Mouse (Mus musculus) ES-E14 (cell line): ENCODE data around the gene Il21. TPM values are rescaled to one million over a fixed set of nuclear protein-coding genes. Genes with fewer than 3 reads are reported as not detected.
A peak's percentile ranks its signal among the peaks of the same experiment; 100 is the strongest.

ENCODE experiments used
- DNase-seq: peaks from one replicate; pipeline ENCODE4 v3.0.0-alpha.2; 2013; ENCODE audit warnings: low read depth, low spot score
- H3K27ac ChIP-seq: 2 replicates; pipeline ENCODE4 v1.5.1; 2012; ENCODE audit warnings: low read depth, mild to moderate bottlenecking, low read length, moderate library complexity, mixed read lengths; ENCODE audit not compliant: poor library complexity, insufficient read depth, severe bottlenecking
- H3K36me3 ChIP-seq: 2 replicates; pipeline ENCODE4 v1.6.1; 2012; ENCODE audit warnings: mild to moderate bottlenecking, low read length, moderate library complexity, mixed read lengths; ENCODE audit not compliant: control insufficient read depth, poor library complexity, insufficient read depth, severe bottlenecking
- H3K4me1 ChIP-seq, 2 experiments: fragments of 150-350 bp in 1 of 2; sonication (generic) in 1 of 2; 2 replicates each; pipeline ENCODE4 v1.6.1; 2012; ENCODE audit warnings: low read length in 2 of 2, mild to moderate bottlenecking in 1 of 2, mixed read lengths in 1 of 2; ENCODE audit not compliant: control insufficient read depth in 2 of 2, insufficient read depth in 2 of 2, poor library complexity in 1 of 2
- H3K4me3 ChIP-seq, 2 experiments: fragments of 150-350 bp in 1 of 2; sonication (generic) in 1 of 2; 2 replicates each; pipeline ENCODE4 v1.5.1; 2012; ENCODE audit warnings: low read length in 2 of 2, low read depth in 1 of 2, mild to moderate bottlenecking in 1 of 2, mixed read lengths in 1 of 2; ENCODE audit not compliant: insufficient read depth in 1 of 2, poor library complexity in 1 of 2, severe bottlenecking in 1 of 2
- H3K9ac ChIP-seq: 2 replicates; pipeline ENCODE4 v1.6.1; 2012; ENCODE audit warnings: low read depth, mild to moderate bottlenecking, low read length, mixed read lengths; ENCODE audit not compliant: poor library complexity, insufficient read depth, severe bottlenecking
- H3K9me3 ChIP-seq: fragments of 150-350 bp; sonication (generic); 2 replicates; pipeline ENCODE4 v1.6.1; 2012; ENCODE audit warnings: low read depth, mild to moderate bottlenecking, low read length; ENCODE audit not compliant: control insufficient read depth, insufficient read depth
- CHD2 ChIP-seq: IDR thresholded peaks from 2 replicates; pipeline ENCODE4 v1.6.1; 2014; ENCODE audit warnings: mild to moderate bottlenecking, low read depth, low read length, inconsistent platforms
- HCFC1 ChIP-seq: IDR thresholded peaks from 2 replicates; pipeline ENCODE4 v1.6.1; 2012; ENCODE audit warnings: low read length, inconsistent platforms, borderline replicate concordance; ENCODE audit not compliant: insufficient read depth
- MAFK ChIP-seq: IDR thresholded peaks from 2 replicates; pipeline ENCODE4 v1.6.1; 2014; ENCODE audit warnings: mild to moderate bottlenecking, low read depth, low read length, inconsistent platforms; ENCODE audit not compliant: insufficient read depth
- ZC3H11A ChIP-seq: IDR thresholded peaks from 2 replicates; pipeline ENCODE4 v1.6.1; 2012; ENCODE audit warnings: low read depth, mild to moderate bottlenecking, inconsistent platforms, low read length, borderline replicate concordance
- ZNF384 ChIP-seq: IDR thresholded peaks from 2 replicates; pipeline ENCODE4 v1.6.1; 2012; ENCODE audit warnings: low read depth, low read length, inconsistent platforms
- in situ Hi-C, 2 experiments: fragments of 600-800 bp; cut with MboI; formaldehyde crosslinking; loops; one replicate each; pipeline ENCODE4 v1.15.1; 2025; ENCODE audit warnings: low sequenced_read_pairs in 2 of 2, inconsistent platforms in 1 of 2; ENCODE audit not compliant: unreplicated experiment in 2 of 2
- total RNA-seq: library from RNA; depleted of rRNA; stranded (reverse); fragments of 300-350 nt; gene quantifications from 2 replicates; pipeline ENCODE4 v1.2.3, GENCODE M21; 2012

The Il21 gene
- total RNA-seq, 1 experiment = not detected

DNA sequence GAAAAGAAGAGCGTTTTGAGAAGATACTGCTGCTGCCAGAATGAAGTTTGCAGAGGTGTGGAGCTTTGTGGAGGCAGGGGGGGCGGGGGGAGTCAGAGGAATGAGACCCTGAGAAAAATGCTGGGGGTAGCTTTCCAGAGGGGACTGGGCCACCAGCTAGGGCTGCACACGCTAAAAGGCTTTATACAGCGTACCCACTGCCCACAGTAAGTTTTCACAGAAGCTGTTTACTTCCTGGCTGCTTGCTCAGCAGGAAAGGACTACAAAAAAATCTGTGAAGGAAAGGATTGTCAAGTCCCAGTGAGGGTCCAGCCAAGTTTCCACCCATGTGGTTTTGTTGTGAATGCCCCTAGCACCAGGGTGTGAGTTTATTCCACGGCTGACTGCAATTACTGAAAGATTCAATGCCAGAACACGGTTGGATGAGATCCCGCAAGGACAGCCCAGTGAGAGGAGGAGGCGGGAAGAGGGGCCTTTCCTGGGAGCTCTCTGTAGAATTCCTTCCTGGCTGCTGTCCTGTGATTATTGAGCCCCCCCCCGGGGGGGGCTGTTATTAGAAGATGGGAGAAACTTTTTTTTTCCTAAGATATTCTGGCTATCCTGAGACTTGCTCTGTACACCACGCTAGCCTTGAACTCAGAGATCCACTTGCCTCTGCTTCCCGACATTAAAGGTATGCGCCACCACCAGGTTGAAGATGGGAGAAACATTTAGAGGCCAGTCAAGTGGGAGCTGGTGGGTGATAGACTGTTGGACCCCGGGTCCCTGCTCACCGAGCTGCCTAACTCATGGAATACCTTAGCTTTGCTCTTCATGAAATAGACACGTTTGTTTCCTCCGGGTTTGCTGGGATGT is 49.8 kb downstream of the Il21 start:
- DNase-seq = no peak
- Histone ChIP-seq H3K27ac (no peak overlapping the region), H3K9me3 (no peaks in the 10 kb centered on the region), H3K4me1 (no peaks in the 10 kb centered on the region), H3K9ac (no peak overlapping the region), H3K4me3 (no peak overlapping the region), H3K36me3 (no peaks in the 10 kb centered on the region)
- in situ Hi-C loops = no loop called here
- TF ChIP-seq HCFC1 (no peak), ZC3H11A (no peak), ZNF384 (no peak), MAFK (no peak), CHD2 (no peak)

DNA sequence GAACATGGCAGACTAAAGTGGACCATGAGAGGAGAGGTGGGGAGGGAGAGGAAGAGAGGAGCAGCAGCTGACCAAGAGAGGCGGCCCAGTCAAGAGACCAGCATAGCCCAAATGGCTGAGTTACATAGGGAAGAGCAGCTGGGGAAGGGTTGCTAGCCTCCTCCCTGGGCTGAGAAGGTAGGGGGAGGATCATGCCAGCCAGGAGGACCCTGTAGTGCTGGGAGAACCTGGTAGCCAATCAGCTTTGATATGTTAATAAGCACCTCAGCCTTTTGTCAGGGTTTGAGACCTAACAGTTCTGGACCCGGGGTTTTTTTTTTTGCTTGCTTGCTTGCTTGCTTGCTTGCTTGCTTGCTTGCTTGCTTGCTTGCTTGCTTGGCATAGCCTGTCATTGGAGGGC is 51.4 kb downstream of the Il21 start:
- TF ChIP-seq HCFC1 = no peak
- TF ChIP-seq MAFK = no peak
- TF ChIP-seq ZNF384 = no peak
- no peak for TF ChIP-seq CHD2
- no peak for TF ChIP-seq ZC3H11A
- Histone ChIP-seq H3K4me3 (no peak overlapping the region), H3K4me1 (no peaks in the 10 kb centered on the region), H3K9ac (no peak overlapping the region), H3K27ac (no peak overlapping the region), H3K9me3 (no peaks in the 10 kb centered on the region), H3K36me3 (no peaks in the 10 kb centered on the region)
- in situ Hi-C loops = no loop called here
- no peak for DNase-seq

DNA sequence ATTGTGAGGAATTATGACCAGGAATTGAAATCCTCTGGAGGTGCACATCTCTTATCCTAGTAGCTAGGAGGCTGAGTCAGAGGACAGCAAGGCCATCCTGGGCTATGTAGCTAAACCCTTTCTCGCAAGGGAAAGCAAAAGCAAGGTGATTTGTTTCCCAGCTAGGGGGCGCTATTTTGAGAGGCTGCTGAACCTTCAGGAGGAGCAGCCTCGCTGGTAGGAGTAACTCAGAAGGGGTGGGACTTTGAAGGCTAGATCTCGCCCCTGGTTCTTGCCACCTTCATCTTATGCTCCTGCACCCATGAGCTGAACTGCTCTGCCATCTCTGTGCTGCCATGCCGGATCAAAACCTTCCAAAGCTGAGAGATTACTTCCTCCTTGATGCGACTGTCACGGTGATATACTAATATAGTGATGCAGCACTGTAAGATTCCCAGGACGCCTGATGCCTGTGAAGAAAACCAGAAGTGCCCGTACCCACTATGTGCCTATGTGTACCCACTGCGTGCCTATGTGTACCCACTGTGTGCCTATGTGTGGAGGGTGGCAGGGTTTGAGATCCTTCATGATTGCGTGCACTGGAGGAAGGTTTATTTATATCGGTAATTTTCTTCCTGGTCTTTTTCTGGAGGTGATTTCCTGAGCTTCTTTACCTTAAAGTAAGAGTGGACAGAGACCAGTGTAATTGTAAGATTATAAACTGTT is 52.2 kb downstream of the Il21 start:
- in situ Hi-C loops = no loop called here
- Histone ChIP-seq H3K36me3 (no peaks in the 10 kb centered on the region), H3K27ac (no peak overlapping the region), H3K9me3 (no peaks in the 10 kb centered on the region), H3K9ac (no peak overlapping the region), H3K4me1 (no peaks in the 10 kb centered on the region), H3K4me3 (no peak overlapping the region)
- peak; percentile 48 for DNase-seq
- TF ChIP-seq CHD2 (no peak), HCFC1 (no peak), MAFK (no peak), ZNF384 (no peak), ZC3H11A (no peak)

DNA sequence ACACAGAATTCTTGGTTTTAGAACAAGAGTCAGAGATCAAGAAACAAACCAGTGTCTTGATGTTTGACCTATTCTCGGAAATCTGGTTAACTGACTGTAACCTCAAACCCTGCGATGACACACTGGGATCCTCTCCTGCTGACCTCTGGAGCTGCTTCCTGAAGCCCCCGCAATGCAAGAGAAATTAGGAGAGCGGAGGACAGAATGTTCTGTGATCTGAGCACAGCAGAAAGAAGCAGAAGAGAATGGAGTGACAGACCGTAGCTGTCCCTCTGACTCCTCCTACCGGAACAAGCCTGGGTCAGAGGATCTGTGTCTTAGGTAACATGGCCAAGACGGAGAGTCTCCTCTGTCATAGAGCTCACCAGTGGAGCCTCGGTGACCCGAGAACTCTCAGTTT is 53.0 kb downstream of the Il21 start:
- in situ Hi-C loops = no loop called here
- TF ChIP-seq CHD2 (no peak), MAFK (no peak), ZNF384 (no peak), HCFC1 (no peak), ZC3H11A (no peak)
- Histone ChIP-seq H3K9me3 (no peaks in the 10 kb centered on the region), H3K36me3 (no peaks in the 10 kb centered on the region), H3K4me1 (no peaks in the 10 kb centered on the region), H3K9ac (no peak overlapping the region), H3K27ac (0 out of 2 replicates have a peak overlapping the region, but pooled peaks have one; percentile 22), H3K4me3 (no peak overlapping the region)
- DNase-seq = no peak
